Mouse (Mus musculus): Measurements from ENCODE around the gene Rbmxl1. TPM values are rescaled to one million over a fixed set of nuclear protein-coding genes. Genes with fewer than 3 reads are reported as not detected.

The Rbmxl1 gene
- total and polyA plus RNA-seq, 2 experiments from 2014 or later, result 71.3 to 139 TPM

GRCm38 (mm10) chr8:78514706-78515105 lies 6.0 kb upstream of the Rbmxl1 start:
- ATAC-seq (no peak), DNase-seq (ENCODE audit: low spot score) (no peak)
- H3K4me2 ChIP-seq (ENCODE audit: low read depth, low read length), result no peak overlapping the region
- H3K36me3 ChIP-seq (ENCODE audit: insufficient read depth, low read length), result no peaks in the 10 kb centered on the region
- no peak for TF ChIP-seq CTCF (IDR thresholded peaks at IDR 0.05; ENCODE audit: low read depth)
- H3K9ac ChIP-seq (replicated peaks; ENCODE audit: low read length), result no peak overlapping the region
- H3K27ac ChIP-seq, result no peak overlapping the region
- no peaks in the 10 kb centered on the region for H3K4me1 ChIP-seq (ENCODE audit: insufficient read depth, low read length)
- no peak overlapping the region for H3K4me3 ChIP-seq (ENCODE audit: low read length)
- 100% methylated on average over 1 of the region's 1 CpGs for WGBS
- no peaks in the 10 kb centered on the region for H3K9me3 ChIP-seq (ENCODE audit: low read length)
- H3K27me3 ChIP-seq (ENCODE audit: insufficient read depth, low read length), result no peaks in the 10 kb centered on the region

DNA sequence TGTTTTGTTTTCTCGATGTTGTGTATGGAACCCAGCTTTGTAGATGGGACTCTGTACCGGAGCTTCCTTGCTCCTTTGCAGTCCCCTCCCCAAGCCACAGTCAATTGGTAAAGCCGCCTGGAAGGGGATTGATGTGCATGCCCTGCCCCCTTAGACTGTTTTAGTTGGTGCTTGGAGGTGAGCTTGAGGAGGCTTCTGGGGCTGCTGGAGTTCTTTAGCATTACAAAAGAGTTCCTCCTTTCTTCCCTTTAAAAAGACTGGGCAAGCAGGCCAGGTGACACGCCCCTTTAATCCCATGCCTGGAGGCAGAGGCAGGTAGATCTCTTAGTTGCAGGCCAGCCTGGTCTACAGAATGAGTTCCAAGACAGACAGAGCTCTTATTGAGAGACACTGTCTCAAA lies 4.4 kb upstream of the Rbmxl1 start:
- Histone ChIP-seq H3K4me3 (ENCODE audit: low read length) (no peak overlapping the region), H3K27ac (no peak overlapping the region), H3K9me3 (ENCODE audit: low read length) (no peaks in the 10 kb centered on the region), H3K9ac (replicated peaks; ENCODE audit: low read length) (no peak overlapping the region), H3K27me3 (ENCODE audit: insufficient read depth, low read length) (no peaks in the 10 kb centered on the region), H3K4me1 (ENCODE audit: insufficient read depth, low read length) (no peaks in the 10 kb centered on the region), H3K4me2 (ENCODE audit: low read depth, low read length) (no peak overlapping the region), H3K36me3 (ENCODE audit: insufficient read depth, low read length) (no peaks in the 10 kb centered on the region)
- TF ChIP-seq CTCF (IDR thresholded peaks at IDR 0.05; ENCODE audit: low read depth), result no peak
- 92% methylated on average over 4 of the region's 4 CpGs for WGBS
- no peak for ATAC-seq
- DNase-seq (ENCODE audit: low spot score), result no peak

DNA sequence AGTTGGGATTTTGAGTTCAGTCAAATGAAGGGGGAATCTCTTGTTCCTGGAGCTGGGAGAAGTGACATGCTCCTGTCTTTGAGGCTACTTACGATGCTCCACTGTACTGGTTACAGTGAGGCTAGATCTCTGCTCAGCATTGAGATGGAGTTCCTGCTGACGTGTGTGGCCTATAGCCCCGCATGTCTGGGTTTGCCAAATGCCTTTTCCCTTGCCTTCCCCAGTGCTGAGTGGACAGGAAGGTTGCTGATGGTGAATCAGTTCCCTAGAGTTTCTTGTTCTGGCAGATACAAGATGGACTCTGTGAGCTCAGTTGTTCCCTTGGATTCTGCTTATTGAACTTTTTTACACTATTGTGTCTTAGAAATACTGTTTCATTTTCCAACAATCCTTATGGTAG lies 2.2 kb upstream of the Rbmxl1 start:
- TF ChIP-seq CTCF (IDR thresholded peaks at IDR 0.05; ENCODE audit: low read depth), result no peak
- ATAC-seq (no peak), DNase-seq (ENCODE audit: low spot score) (no peak)
- Histone ChIP-seq H3K4me3 (ENCODE audit: low read length) (no peak overlapping the region), H3K36me3 (ENCODE audit: insufficient read depth, low read length) (no peaks in the 10 kb centered on the region), H3K9me3 (ENCODE audit: low read length) (no peaks in the 10 kb centered on the region), H3K27ac (no peak overlapping the region), H3K9ac (replicated peaks; ENCODE audit: low read length) (no peak overlapping the region), H3K4me1 (ENCODE audit: insufficient read depth, low read length) (0 out of 2 replicates have a peak, but pooled peaks cover 8% of the 10 kb centered on the region), H3K4me2 (ENCODE audit: low read depth, low read length) (no peak overlapping the region), H3K27me3 (ENCODE audit: insufficient read depth, low read length) (no peaks in the 10 kb centered on the region)
- WGBS, result 51% methylated on average over 3 of the region's 3 CpGs

DNA sequence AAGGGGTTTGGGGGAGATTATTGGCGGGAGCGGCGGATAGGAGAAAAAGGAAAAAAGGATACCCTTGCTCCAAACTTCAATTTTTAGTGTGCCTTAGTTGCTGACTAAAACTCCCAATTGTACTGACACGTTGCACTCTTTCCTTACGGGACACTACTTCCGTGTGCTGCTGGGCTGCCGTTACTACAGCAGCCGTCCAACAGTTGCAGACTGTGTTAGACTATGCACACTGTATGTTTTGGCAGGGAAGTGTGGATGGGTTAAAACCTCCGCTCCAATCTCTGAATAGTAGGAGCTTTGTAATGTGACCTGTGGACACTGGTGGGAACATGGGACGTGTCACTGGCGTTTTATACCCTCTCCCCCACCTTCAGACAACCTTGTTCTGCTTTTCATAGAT lies 1.4 kb upstream of the Rbmxl1 start:
- no peak for TF ChIP-seq CTCF (IDR thresholded peaks at IDR 0.05; ENCODE audit: low read depth)
- ATAC-seq (no peak), DNase-seq (ENCODE audit: low spot score) (peak; percentile 26)
- Histone ChIP-seq H3K4me2 (ENCODE audit: low read depth, low read length) (peak overlapping the region; percentile 92), H3K9ac (replicated peaks; ENCODE audit: low read length) (peak overlapping the region; percentile 98), H3K27me3 (ENCODE audit: insufficient read depth, low read length) (no peaks in the 10 kb centered on the region), H3K27ac (peak overlapping the region; percentile 98; the same call in 1 of the 2 replicates), H3K36me3 (ENCODE audit: insufficient read depth, low read length) (no peaks in the 10 kb centered on the region), H3K4me3 (ENCODE audit: low read length) (peak overlapping the region; percentile 89), H3K9me3 (ENCODE audit: low read length) (no peaks in the 10 kb centered on the region), H3K4me1 (ENCODE audit: insufficient read depth, low read length) (0 out of 2 replicates have a peak, but pooled peaks cover 8% of the 10 kb centered on the region)
- WGBS, result under 1% methylated on average over 11 of the region's 11 CpGs

- no peaks in the 10 kb centered on the region for H3K27me3 ChIP-seq (ENCODE audit: insufficient read depth, low read length)
- H3K4me2 ChIP-seq (ENCODE audit: low read depth, low read length), result peak within 1 kb of the TSS; percentile 92
- peak within 1 kb of the TSS; percentile 98 for H3K27ac ChIP-seq
- no peaks in the 10 kb centered on the region for H3K9me3 ChIP-seq (ENCODE audit: low read length)
- ATAC-seq (peak; percentile 96), DNase-seq (ENCODE audit: low spot score) (peak; percentile 93)
- H3K4me3 ChIP-seq (ENCODE audit: low read length), result peak within 1 kb of the TSS; percentile 89
- peak within 1 kb of the TSS; percentile 98 for H3K9ac ChIP-seq (replicated peaks; ENCODE audit: low read length)
- WGBS, result under 1% methylated on average over 51 of the region's 51 CpGs
- no peaks in the 10 kb centered on the region for H3K36me3 ChIP-seq (ENCODE audit: insufficient read depth, low read length)
- no peak for TF ChIP-seq CTCF (IDR thresholded peaks at IDR 0.05; ENCODE audit: low read depth)
- H3K4me1 ChIP-seq (ENCODE audit: insufficient read depth, low read length), result 0 out of 2 replicates have a peak, but pooled peaks cover 8% of the 10 kb centered on the region
These were observed 754 bp upstream of the Rbmxl1 start, which contains the start of gene Slc10a7 for GRCm38 (mm10) chr8:78509273-78510031. Slc10a7 (plus strand) TSS chr8:78509346.

DNA sequence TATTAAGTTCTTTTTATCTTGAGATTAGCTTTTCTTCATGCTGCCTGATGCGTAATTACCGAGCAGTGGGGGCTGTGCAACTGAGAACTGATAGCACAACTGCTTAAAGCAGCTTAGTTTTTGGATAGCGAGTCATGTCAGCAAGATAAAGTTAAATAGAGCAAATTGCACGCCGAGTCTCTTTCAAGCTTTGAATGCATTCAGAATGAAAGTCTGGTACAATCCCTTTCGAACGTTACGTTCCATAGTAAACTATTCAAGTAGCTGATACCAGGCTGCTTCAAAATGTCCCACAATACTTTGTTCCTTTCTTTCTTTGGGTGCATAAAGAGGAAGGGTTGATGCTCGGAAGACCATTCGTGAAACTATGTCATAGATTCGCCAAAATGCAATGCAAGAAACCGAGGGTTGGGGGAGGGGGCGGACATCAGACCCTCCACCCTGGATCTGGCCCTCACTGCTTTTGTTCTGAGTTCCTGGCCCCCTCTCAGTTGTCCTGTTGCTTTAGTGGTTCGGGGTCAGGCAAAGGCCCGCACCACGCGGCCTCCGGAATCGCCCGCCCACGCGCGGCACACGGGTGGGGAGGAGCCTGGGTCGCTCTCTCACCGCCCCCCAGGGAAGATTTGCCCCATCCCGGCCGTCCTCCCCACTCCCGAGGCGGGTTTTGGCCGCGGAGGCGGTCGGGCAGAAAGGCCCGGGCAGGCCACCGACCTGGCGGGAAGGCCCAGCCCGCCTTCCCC lies 549 bp downstream of the Rbmxl1 start:
- TF ChIP-seq CTCF (IDR thresholded peaks at IDR 0.05; ENCODE audit: low read depth), result no peak
- Histone ChIP-seq H3K4me1 (ENCODE audit: insufficient read depth, low read length) (0 out of 2 replicates have a peak, but pooled peaks cover 8% of the 10 kb centered on the region), H3K4me2 (ENCODE audit: low read depth, low read length) (peak overlapping the region; percentile 92), H3K36me3 (ENCODE audit: insufficient read depth, low read length) (no peaks in the 10 kb centered on the region), H3K9me3 (ENCODE audit: low read length) (no peaks in the 10 kb centered on the region), H3K27me3 (ENCODE audit: insufficient read depth, low read length) (no peaks in the 10 kb centered on the region), H3K27ac (peak overlapping the region; percentile 98), H3K4me3 (ENCODE audit: low read length) (peak overlapping the region; percentile 89), H3K9ac (replicated peaks; ENCODE audit: low read length) (peak overlapping the region; percentile 98)
- under 1% methylated on average over 38 of the region's 38 CpGs for WGBS
- DNase-seq (ENCODE audit: low spot score) (peak; percentile 59), ATAC-seq (peak; percentile 52)
